Mouse (Mus musculus): ENCODE measurements at regions not wholly inside any gene's neighbourhood (a gene's known extent, or its start where the extent isn't known, plus 50 kb on each side); places are given as distances from the start of the nearest gene placed in this dataset.

DNA sequence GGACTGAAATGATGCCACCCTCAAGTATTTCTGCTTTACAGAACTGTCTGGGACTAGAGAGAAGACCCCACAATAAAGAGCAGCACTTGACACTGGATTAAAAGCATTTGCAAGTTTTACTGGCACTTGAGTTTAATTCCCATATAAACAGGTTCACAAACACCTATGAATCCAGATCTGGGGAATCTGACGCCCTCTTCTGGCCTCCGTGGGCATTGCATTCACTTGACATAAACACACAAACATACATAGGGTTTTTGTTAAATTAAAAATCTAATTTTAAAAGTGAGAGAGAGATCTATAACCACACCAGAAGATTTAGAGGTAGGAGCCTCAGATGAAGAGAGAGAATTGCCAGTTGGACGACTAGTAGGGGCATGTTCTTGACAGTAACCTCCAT lies 189.4 kb upstream of the Sgcd start:
- Histone ChIP-seq H3K27me3 (ENCODE audit: control insufficient read depth, insufficient read depth, low read length) (no peaks in the 10 kb centered on the region), H3K4me1 (ENCODE audit: control insufficient read depth, insufficient read depth, insufficient read length) (no peaks in the 10 kb centered on the region), H3K36me3 (ENCODE audit: control insufficient read depth, insufficient read depth, low read length) (no peaks in the 10 kb centered on the region), H3K4me3 (ENCODE audit: extremely low read depth, insufficient read depth, insufficient read length) (no peak overlapping the region), H3K27ac (ENCODE audit: insufficient read depth, low read length) (no peak overlapping the region)
- TF ChIP-seq CTCF (IDR thresholded peaks at IDR 0.05; ENCODE audit: extremely low read depth, insufficient read depth, insufficient read length, insufficient replicate concordance) (no peak), POLR2A (IDR thresholded peaks at IDR 0.05; ENCODE audit: low read depth, low read length) (no peak)
- WGBS, result 44% methylated on average over 3 of the region's 3 CpGs
- no peak for DNase-seq (ENCODE audit: low read depth in 1 of 2, low spot score in 2 of 2)

DNA sequence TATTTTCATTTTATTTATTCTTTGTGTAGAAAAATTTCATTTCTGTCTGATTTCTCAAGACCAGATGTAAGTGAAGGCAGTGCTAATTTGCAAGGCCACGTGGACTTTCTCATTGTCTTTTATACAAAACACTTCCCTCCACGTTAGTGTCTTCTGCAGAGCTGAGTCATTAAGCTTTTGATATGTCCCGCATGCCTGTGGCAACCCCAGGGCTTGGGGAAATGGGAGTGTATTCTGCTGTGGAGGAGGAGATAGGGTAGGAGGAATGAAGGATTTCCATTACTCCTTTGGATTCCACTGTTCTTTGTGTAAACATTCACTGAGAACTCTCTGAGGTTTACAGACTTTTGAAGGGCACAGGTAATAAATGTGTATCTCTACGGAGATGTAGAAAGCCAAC lies 187.7 kb upstream of the Sgcd start:
- no peak for DNase-seq (ENCODE audit: low read depth in 1 of 2, low spot score in 2 of 2)
- 64% methylated on average over 4 of the region's 4 CpGs for WGBS
- no peak overlapping the region for H3K4me3 ChIP-seq (ENCODE audit: extremely low read depth, insufficient read depth, insufficient read length)
- no peaks in the 10 kb centered on the region for H3K36me3 ChIP-seq (ENCODE audit: control insufficient read depth, insufficient read depth, low read length)
- no peaks in the 10 kb centered on the region for H3K4me1 ChIP-seq (ENCODE audit: control insufficient read depth, insufficient read depth, insufficient read length)
- H3K27ac ChIP-seq (ENCODE audit: insufficient read depth, low read length), result no peak overlapping the region
- TF ChIP-seq POLR2A (IDR thresholded peaks at IDR 0.05; ENCODE audit: low read depth, low read length), result no peak
- TF ChIP-seq CTCF (IDR thresholded peaks at IDR 0.05; ENCODE audit: extremely low read depth, insufficient read depth, insufficient read length, insufficient replicate concordance), result no peak
- no peaks in the 10 kb centered on the region for H3K27me3 ChIP-seq (ENCODE audit: control insufficient read depth, insufficient read depth, low read length)

DNA sequence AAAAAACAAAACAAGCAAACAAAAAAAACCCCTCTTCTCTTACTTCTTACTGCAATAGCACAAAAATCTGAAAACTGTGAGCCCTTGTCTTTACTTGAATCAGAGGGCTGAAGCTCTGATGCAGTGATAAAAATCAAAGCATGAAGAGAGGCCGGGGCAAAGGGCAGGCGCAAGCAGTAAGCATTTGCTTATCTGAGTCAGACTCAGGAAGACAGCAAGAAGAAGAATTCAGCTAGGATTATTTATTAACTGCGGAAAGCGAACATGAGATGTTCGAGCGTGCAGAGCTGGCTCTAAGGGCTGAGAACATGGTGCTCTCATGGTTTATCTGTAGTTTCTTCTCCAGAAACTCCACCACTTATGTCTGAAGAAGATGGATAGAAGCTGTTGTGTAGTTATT lies 163.4 kb upstream of the Sgcd start:
- Histone ChIP-seq H3K27me3 (ENCODE audit: control insufficient read depth, insufficient read depth, low read length) (no peaks in the 10 kb centered on the region), H3K36me3 (ENCODE audit: control insufficient read depth, insufficient read depth, low read length) (no peaks in the 10 kb centered on the region), H3K27ac (ENCODE audit: insufficient read depth, low read length) (no peak overlapping the region), H3K4me3 (ENCODE audit: extremely low read depth, insufficient read depth, insufficient read length) (no peak overlapping the region), H3K4me1 (ENCODE audit: control insufficient read depth, insufficient read depth, insufficient read length) (no peaks in the 10 kb centered on the region)
- TF ChIP-seq POLR2A (IDR thresholded peaks at IDR 0.05; ENCODE audit: low read depth, low read length) (no peak), CTCF (IDR thresholded peaks at IDR 0.05; ENCODE audit: extremely low read depth, insufficient read depth, insufficient read length, insufficient replicate concordance) (no peak)
- DNase-seq (ENCODE audit: low read depth in 1 of 2, low spot score in 2 of 2), result no peak
- WGBS, result 82% methylated on average over 6 of the region's 6 CpGs

DNA sequence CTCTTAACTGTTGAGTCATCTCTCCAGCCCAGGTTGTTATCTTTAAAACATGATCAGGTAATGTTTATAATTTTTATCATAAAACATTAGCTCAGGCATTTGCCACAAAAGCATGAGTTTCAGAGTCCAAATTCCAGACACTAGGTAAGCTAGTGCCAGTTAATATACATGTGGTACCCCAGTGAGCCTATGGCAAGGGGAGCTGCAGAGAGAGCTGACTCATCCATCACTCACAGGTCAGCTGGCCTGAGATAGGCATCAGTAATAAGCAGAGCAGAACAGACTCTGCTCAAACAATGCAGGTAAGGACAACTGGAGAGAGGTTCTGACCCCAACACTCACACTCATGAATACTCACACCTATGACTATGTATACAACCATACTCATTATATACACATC lies 144.6 kb upstream of the Sgcd start:
- no peaks in the 10 kb centered on the region for H3K27me3 ChIP-seq (ENCODE audit: control insufficient read depth, insufficient read depth, low read length)
- TF ChIP-seq CTCF (IDR thresholded peaks at IDR 0.05; ENCODE audit: extremely low read depth, insufficient read depth, insufficient read length, insufficient replicate concordance) (no peak), POLR2A (IDR thresholded peaks at IDR 0.05; ENCODE audit: low read depth, low read length) (no peak)
- no peak for DNase-seq (ENCODE audit: low read depth in 1 of 2, low spot score in 2 of 2)
- no peaks in the 10 kb centered on the region for H3K4me1 ChIP-seq (ENCODE audit: control insufficient read depth, insufficient read depth, insufficient read length)
- no peaks in the 10 kb centered on the region for H3K36me3 ChIP-seq (ENCODE audit: control insufficient read depth, insufficient read depth, low read length)
- no peak overlapping the region for H3K27ac ChIP-seq (ENCODE audit: insufficient read depth, low read length)
- no peak overlapping the region for H3K4me3 ChIP-seq (ENCODE audit: extremely low read depth, insufficient read depth, insufficient read length)

DNA sequence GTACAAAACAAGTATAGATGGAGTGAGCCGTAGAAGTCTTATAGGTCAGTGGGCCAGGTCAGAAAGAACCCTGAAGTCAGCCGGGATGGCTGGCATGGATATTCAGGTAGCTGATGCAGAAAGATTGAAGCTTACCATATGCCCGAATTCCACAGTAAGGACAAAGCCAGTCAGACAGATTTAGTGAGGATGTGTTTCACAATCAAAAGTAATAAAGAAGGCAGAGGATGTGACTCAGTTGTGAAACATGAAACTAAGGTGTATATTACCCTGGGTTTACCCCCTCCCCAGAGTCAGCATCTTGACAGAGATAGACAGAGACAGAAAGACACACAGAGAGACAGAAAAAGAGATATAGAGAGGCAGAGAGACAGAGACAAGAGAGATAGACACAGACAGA lies 109.3 kb upstream of the Sgcd start:
- H3K4me1 ChIP-seq (ENCODE audit: control insufficient read depth, insufficient read depth, insufficient read length), result no peaks in the 10 kb centered on the region
- H3K27me3 ChIP-seq (ENCODE audit: control insufficient read depth, insufficient read depth, low read length), result no peaks in the 10 kb centered on the region
- no peaks in the 10 kb centered on the region for H3K36me3 ChIP-seq (ENCODE audit: control insufficient read depth, insufficient read depth, low read length)
- 87% methylated on average over 3 of the region's 3 CpGs for WGBS
- H3K4me3 ChIP-seq (ENCODE audit: extremely low read depth, insufficient read depth, insufficient read length), result no peak overlapping the region
- TF ChIP-seq CTCF (IDR thresholded peaks at IDR 0.05; ENCODE audit: extremely low read depth, insufficient read depth, insufficient read length, insufficient replicate concordance) (no peak), POLR2A (IDR thresholded peaks at IDR 0.05; ENCODE audit: low read depth, low read length) (no peak)
- DNase-seq (ENCODE audit: low read depth in 1 of 2, low spot score in 2 of 2), result no peak
- no peak overlapping the region for H3K27ac ChIP-seq (ENCODE audit: insufficient read depth, low read length)

DNA sequence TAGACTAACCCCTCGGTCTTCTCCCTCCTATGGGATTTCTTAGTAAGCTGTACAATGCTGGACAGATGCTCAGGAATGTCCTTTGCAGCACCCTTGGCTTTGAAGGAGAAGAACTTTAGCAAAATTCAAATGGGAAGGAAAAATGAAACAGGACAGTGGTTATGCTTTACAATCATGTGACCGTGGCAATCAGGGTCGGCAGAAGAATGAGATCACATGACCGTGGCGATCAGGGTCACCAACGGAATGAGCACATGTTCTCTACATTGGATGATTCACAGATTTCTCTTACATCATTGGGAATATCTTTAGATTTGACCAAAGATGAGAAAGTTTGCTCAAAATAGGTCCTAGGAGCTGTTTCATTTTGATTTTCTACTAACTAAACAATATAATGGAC lies 108.7 kb upstream of the Sgcd start:
- Histone ChIP-seq H3K27ac (ENCODE audit: insufficient read depth, low read length) (no peak overlapping the region), H3K4me1 (ENCODE audit: control insufficient read depth, insufficient read depth, insufficient read length) (no peaks in the 10 kb centered on the region), H3K36me3 (ENCODE audit: control insufficient read depth, insufficient read depth, low read length) (no peaks in the 10 kb centered on the region), H3K4me3 (ENCODE audit: extremely low read depth, insufficient read depth, insufficient read length) (no peak overlapping the region), H3K27me3 (ENCODE audit: control insufficient read depth, insufficient read depth, low read length) (no peaks in the 10 kb centered on the region)
- no peak for DNase-seq (ENCODE audit: low read depth in 1 of 2, low spot score in 2 of 2)
- WGBS, result 86% methylated on average over 6 of the region's 6 CpGs
- TF ChIP-seq CTCF (IDR thresholded peaks at IDR 0.05; ENCODE audit: extremely low read depth, insufficient read depth, insufficient read length, insufficient replicate concordance) (no peak), POLR2A (IDR thresholded peaks at IDR 0.05; ENCODE audit: low read depth, low read length) (no peak)

DNA sequence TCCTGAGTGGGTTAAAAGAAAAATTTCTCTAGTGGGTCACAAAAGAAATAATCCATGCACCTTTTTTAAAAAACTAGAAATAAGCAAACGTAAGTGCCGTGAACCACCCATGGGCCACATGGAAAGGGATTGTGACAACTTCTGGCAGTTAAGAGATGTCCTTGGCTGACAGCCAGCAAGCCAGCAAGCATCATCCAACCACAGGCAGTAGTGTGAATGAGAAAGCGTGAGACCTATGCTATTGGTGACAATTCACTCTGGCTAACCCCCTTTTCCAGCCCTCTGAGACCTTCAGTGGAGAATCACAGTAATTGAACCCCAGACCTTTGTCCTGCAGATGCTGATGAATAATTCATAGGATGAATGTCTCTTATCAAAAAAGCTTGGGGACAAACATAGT lies 78.3 kb upstream of the Sgcd start:
- Histone ChIP-seq H3K36me3 (ENCODE audit: control insufficient read depth, insufficient read depth, low read length) (no peaks in the 10 kb centered on the region), H3K4me3 (ENCODE audit: extremely low read depth, insufficient read depth, insufficient read length) (no peak overlapping the region), H3K27me3 (ENCODE audit: control insufficient read depth, insufficient read depth, low read length) (no peaks in the 10 kb centered on the region), H3K27ac (ENCODE audit: insufficient read depth, low read length) (no peak overlapping the region), H3K4me1 (ENCODE audit: control insufficient read depth, insufficient read depth, insufficient read length) (no peaks in the 10 kb centered on the region)
- 76% methylated on average over 3 of the region's 3 CpGs for WGBS
- TF ChIP-seq CTCF (IDR thresholded peaks at IDR 0.05; ENCODE audit: extremely low read depth, insufficient read depth, insufficient read length, insufficient replicate concordance) (no peak), POLR2A (IDR thresholded peaks at IDR 0.05; ENCODE audit: low read depth, low read length) (no peak)
- no peak for DNase-seq (ENCODE audit: low read depth in 1 of 2, low spot score in 2 of 2)

Measured in spleen, adult 2 months (tissue).